Mouse (Mus musculus) embryonic facial prominence, embryonic 10.5 days (tissue): ENCODE measurements at regions not wholly inside any gene's neighbourhood (a gene's known extent, or its start where the extent isn't known, plus 50 kb on each side); places are given as distances from the start of the nearest gene placed in this dataset.

Experiments used
- DNase-seq: peaks from one replicate; pipeline ENCODE4 v3.0.0-alpha.2; 2017; ENCODE audit warnings: low spot score
- H3K27ac ChIP-seq: fragments of 300-500 bp; sonication (generic); replicated peaks from 2 replicates; pipeline ENCODE4 v1.5.1; 2016; ENCODE audit warnings: mild to moderate bottlenecking
- H3K27me3 ChIP-seq: fragments of 300-500 bp; sonication (generic); replicated peaks from 2 replicates; pipeline ENCODE4 v1.6.1; 2016; ENCODE audit warnings: low read depth, mild to moderate bottlenecking; ENCODE audit not compliant: poor library complexity, severe bottlenecking
- H3K36me3 ChIP-seq: fragments of 300-500 bp; sonication (generic); replicated peaks from 2 replicates; pipeline ENCODE4 v1.6.1; 2016; ENCODE audit warnings: mild to moderate bottlenecking, moderate library complexity
- H3K4me1 ChIP-seq: fragments of 300-500 bp; sonication (generic); 2 replicates; pipeline ENCODE4 v1.6.1; 2016
- H3K4me3 ChIP-seq: fragments of 300-500 bp; sonication (generic); 2 replicates; pipeline ENCODE4 v1.5.1; 2016; ENCODE audit warnings: mild to moderate bottlenecking, moderate library complexity
- H3K9me3 ChIP-seq: fragments of 300-500 bp; sonication (generic); 2 replicates; pipeline ENCODE4 v1.6.1; 2016; ENCODE audit warnings: mild to moderate bottlenecking
- WGBS: fragments of 180-500 bp; shearing (Covaris S2); methylation state at CpG from one replicate; pipeline ENCODE4 v1.1.7; 2016; 5-methylcytosine and 5-hydroxymethylcytosine counted together

DNA sequence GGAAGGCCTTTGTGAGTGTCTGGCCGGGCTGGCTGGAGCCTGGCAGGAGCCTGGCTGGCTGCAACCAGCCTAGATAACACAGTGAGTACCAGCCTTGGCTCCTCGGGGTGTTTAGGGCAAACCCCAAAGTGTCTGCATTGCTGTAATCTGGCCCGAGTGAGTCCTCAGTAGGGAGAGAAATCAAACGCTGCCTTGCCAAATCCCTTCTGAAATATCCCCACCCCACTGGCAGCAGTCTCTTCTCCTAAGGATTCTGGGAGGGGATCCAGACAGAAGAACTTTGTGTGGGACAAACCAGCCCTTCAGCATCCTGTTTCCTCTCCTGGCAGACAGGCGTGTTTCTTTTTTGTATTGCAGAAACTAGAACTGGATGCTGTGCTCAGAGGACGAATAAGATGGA, 61.3 kb upstream of the Phyhipl start:
- peak; percentile 20 for DNase-seq
- H3K27me3 ChIP-seq = no peaks in the 10 kb centered on the region
- peaks cover 9% of the 10 kb centered on the region for H3K4me1 ChIP-seq
- no peaks in the 10 kb centered on the region for H3K9me3 ChIP-seq
- no peaks in the 10 kb centered on the region for H3K36me3 ChIP-seq
- H3K4me3 ChIP-seq = 0 out of 2 replicates have a peak overlapping the region, but pooled peaks have one; percentile 13
- peak overlapping the region; percentile 24; the same call in 1 of the 2 replicates for H3K27ac ChIP-seq
- WGBS = 16% methylated on average over 6 of the region's 6 CpGs

GRCm38 (mm10) chr10:70713306-70713705, 57.5 kb upstream of the Phyhipl start:
- Histone ChIP-seq H3K4me3 (no peak overlapping the region), H3K36me3 (no peaks in the 10 kb centered on the region), H3K4me1 (peaks cover 9% of the 10 kb centered on the region), H3K27ac (no peak overlapping the region), H3K9me3 (no peaks in the 10 kb centered on the region), H3K27me3 (no peaks in the 10 kb centered on the region)
- DNase-seq = no peak
- 92% methylated on average over 7 of the region's 7 CpGs for WGBS

- Histone ChIP-seq H3K36me3 (no peaks in the 10 kb centered on the region), H3K4me3 (no peak overlapping the region), H3K27ac (no peak overlapping the region), H3K4me1 (no peaks in the 10 kb centered on the region), H3K27me3 (no peaks in the 10 kb centered on the region), H3K9me3 (no peaks in the 10 kb centered on the region)
- WGBS = 44% methylated on average over 3 of the region's 3 CpGs
- no peak for DNase-seq
These were observed 53.0 kb upstream of the Phyhipl start for GRCm38 (mm10) chr10:70708806-70709205.
